Mouse (Mus musculus): ENCODE measurements around the gene Ildr2. TPM values are rescaled to one million over a fixed set of nuclear protein-coding genes. Genes with fewer than 3 reads are reported as not detected.

The Ildr2 gene
- 1.3 TPM for polyA plus RNA-seq (2014; fragmentation: Illumina TruSeq; extraction: RNeasy Lipid Tissue Mini Kit (QIAGEN cat#74804); ENCODE audit: insufficient read depth, low read depth, low replicate concordance)

GRCm38 (mm10) chr1:166253898-166254894 is at the start of gene Ildr2:
Ildr2 (plus strand) TSS chr1:166254139.

DNA sequence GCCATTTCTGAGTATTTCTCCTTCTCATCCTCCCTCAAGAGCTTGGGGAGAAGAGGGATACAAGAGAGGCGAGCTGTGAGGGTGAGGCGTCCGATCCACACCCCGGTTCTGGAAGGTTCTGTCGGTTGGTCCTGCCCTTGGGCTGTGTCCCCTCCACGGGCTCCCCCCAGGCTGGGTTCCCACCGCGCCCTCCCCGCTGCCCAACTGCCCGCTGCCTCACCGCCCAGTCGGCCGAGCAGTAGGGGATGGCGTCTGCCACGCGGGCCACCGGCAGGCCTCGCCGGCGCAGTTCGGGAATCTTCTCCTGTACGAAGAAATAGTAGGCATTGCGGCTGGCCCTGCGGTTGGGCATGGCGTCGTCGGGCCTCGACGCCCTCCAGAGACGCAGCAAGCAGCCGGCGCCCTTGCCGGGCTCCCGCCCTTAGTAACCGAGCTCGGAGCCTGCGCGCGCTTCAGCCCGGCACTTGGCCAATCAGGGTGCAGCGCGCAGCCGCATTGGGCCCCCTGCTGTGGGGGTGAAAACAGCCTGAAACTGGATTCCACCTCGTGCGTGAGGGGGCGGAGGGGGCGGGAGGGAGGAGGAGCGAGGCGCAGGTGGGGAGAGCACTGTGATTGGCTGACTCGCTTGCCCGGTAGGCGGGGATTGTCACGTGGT is 15.5 kb upstream of the Ildr2 start, which contains the start of gene Mael:
Gene Mael (minus strand): TSS at position 433 of the 655 bp plus-strand sequence.

Other genes starting within 250 kb of the Ildr2 start
- 0.32 TPM for gene Dusp27, start 126.2 kb upstream of the Ildr2 start, polyA plus RNA-seq (2014; fragmentation: Illumina TruSeq; extraction: RNeasy Lipid Tissue Mini Kit (QIAGEN cat#74804); ENCODE audit: insufficient read depth, low read depth, low replicate concordance)
- not detected for gene Gpa33, start 123.9 kb upstream of the Ildr2 start, polyA plus RNA-seq (2014; fragmentation: Illumina TruSeq; extraction: RNeasy Lipid Tissue Mini Kit (QIAGEN cat#74804); ENCODE audit: insufficient read depth, low read depth, low replicate concordance)
- 0.20 TPM for gene Mael, start 15.4 kb upstream of the Ildr2 start, polyA plus RNA-seq (2014; fragmentation: Illumina TruSeq; extraction: RNeasy Lipid Tissue Mini Kit (QIAGEN cat#74804); ENCODE audit: insufficient read depth, low read depth, low replicate concordance)
- 13.8 TPM for gene Tada1, start 125.0 kb downstream of the Ildr2 start, polyA plus RNA-seq (2014; fragmentation: Illumina TruSeq; extraction: RNeasy Lipid Tissue Mini Kit (QIAGEN cat#74804); ENCODE audit: insufficient read depth, low read depth, low replicate concordance)
- gene Pogk, start 155.7 kb downstream of the Ildr2 start, polyA plus RNA-seq (2014; fragmentation: Illumina TruSeq; extraction: RNeasy Lipid Tissue Mini Kit (QIAGEN cat#74804); ENCODE audit: insufficient read depth, low read depth, low replicate concordance), result 2.9 TPM
- gene Gm4846, start 243.4 kb downstream of the Ildr2 start, polyA plus RNA-seq (2014; fragmentation: Illumina TruSeq; extraction: RNeasy Lipid Tissue Mini Kit (QIAGEN cat#74804); ENCODE audit: insufficient read depth, low read depth, low replicate concordance), result not detected